Mouse (Mus musculus) ES-E14 (cell line): ENCODE results near the gene Fam129c. TPM values are rescaled to one million over a fixed set of nuclear protein-coding genes. Genes with fewer than 3 reads are reported as not detected.
A peak's percentile ranks its signal among the peaks of the same experiment; 100 is the strongest.

Experiments used
- DNase-seq: peaks from one replicate; pipeline ENCODE4 v3.0.0-alpha.2; 2013; ENCODE audit warnings: low read depth, low spot score
- H3K27ac ChIP-seq: 2 replicates; pipeline ENCODE4 v1.5.1; 2012; ENCODE audit warnings: low read depth, mild to moderate bottlenecking, low read length, moderate library complexity, mixed read lengths; ENCODE audit not compliant: poor library complexity, insufficient read depth, severe bottlenecking
- H3K36me3 ChIP-seq: 2 replicates; pipeline ENCODE4 v1.6.1; 2012; ENCODE audit warnings: mild to moderate bottlenecking, low read length, moderate library complexity, mixed read lengths; ENCODE audit not compliant: control insufficient read depth, poor library complexity, insufficient read depth, severe bottlenecking
- H3K4me1 ChIP-seq, 2 experiments: fragments of 150-350 bp in 1 of 2; sonication (generic) in 1 of 2; 2 replicates each; pipeline ENCODE4 v1.6.1; 2012; ENCODE audit warnings: low read length in 2 of 2, mild to moderate bottlenecking in 1 of 2, mixed read lengths in 1 of 2; ENCODE audit not compliant: control insufficient read depth in 2 of 2, insufficient read depth in 2 of 2, poor library complexity in 1 of 2
- H3K4me3 ChIP-seq, 2 experiments: fragments of 150-350 bp in 1 of 2; sonication (generic) in 1 of 2; 2 replicates each; pipeline ENCODE4 v1.5.1; 2012; ENCODE audit warnings: low read length in 2 of 2, low read depth in 1 of 2, mild to moderate bottlenecking in 1 of 2, mixed read lengths in 1 of 2; ENCODE audit not compliant: insufficient read depth in 1 of 2, poor library complexity in 1 of 2, severe bottlenecking in 1 of 2
- H3K9ac ChIP-seq: 2 replicates; pipeline ENCODE4 v1.6.1; 2012; ENCODE audit warnings: low read depth, mild to moderate bottlenecking, low read length, mixed read lengths; ENCODE audit not compliant: poor library complexity, insufficient read depth, severe bottlenecking
- H3K9me3 ChIP-seq: fragments of 150-350 bp; sonication (generic); 2 replicates; pipeline ENCODE4 v1.6.1; 2012; ENCODE audit warnings: low read depth, mild to moderate bottlenecking, low read length; ENCODE audit not compliant: control insufficient read depth, insufficient read depth
- CHD2 ChIP-seq: IDR thresholded peaks from 2 replicates; pipeline ENCODE4 v1.6.1; 2014; ENCODE audit warnings: mild to moderate bottlenecking, low read depth, low read length, inconsistent platforms
- HCFC1 ChIP-seq: IDR thresholded peaks from 2 replicates; pipeline ENCODE4 v1.6.1; 2012; ENCODE audit warnings: low read length, inconsistent platforms, borderline replicate concordance; ENCODE audit not compliant: insufficient read depth
- MAFK ChIP-seq: IDR thresholded peaks from 2 replicates; pipeline ENCODE4 v1.6.1; 2014; ENCODE audit warnings: mild to moderate bottlenecking, low read depth, low read length, inconsistent platforms; ENCODE audit not compliant: insufficient read depth
- ZC3H11A ChIP-seq: IDR thresholded peaks from 2 replicates; pipeline ENCODE4 v1.6.1; 2012; ENCODE audit warnings: low read depth, mild to moderate bottlenecking, inconsistent platforms, low read length, borderline replicate concordance
- ZNF384 ChIP-seq: IDR thresholded peaks from 2 replicates; pipeline ENCODE4 v1.6.1; 2012; ENCODE audit warnings: low read depth, low read length, inconsistent platforms
- in situ Hi-C, 2 experiments: fragments of 600-800 bp; cut with MboI; formaldehyde crosslinking; loops; one replicate each; pipeline ENCODE4 v1.15.1; 2025; ENCODE audit warnings: low sequenced_read_pairs in 2 of 2, inconsistent platforms in 1 of 2; ENCODE audit not compliant: unreplicated experiment in 2 of 2
- total RNA-seq: library from RNA; depleted of rRNA; stranded (reverse); fragments of 300-350 nt; gene quantifications from 2 replicates; pipeline ENCODE4 v1.2.3, GENCODE M21; 2012

The Fam129c gene
- total RNA-seq, 1 experiment, result 9.0 TPM

DNA sequence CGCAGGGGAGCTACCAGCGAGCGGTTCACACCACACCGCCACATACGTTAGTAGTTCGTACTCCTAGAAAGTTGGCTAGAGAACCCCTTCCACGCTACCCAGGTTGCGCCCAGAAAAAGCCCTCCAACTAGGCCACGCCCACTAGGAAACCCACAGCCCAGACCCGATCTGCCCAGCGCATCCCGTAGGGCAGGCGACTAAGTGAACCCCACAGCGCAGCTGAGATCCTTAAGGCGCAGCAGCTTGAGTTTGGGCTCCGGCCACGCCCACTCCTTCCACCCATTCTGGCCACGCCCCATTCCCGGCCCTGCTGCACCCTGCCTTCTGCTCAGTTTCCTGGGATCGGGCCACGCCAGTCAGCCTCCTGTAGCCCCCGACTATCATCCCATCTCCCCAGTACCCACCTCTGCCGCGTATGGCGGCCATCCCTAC lies 32.3 kb downstream of the Fam129c start:
- in situ Hi-C loops, result no loop called here
- Histone ChIP-seq H3K4me1 (peaks cover 2 to 41% of the 10 kb centered on the region in 2 experiments; a peak in 3 of 4 replicates), H3K4me3 (peak overlapping the region; percentile 60 to 82), H3K27ac (peak overlapping the region; percentile 16; the same call in 1 of the 2 replicates), H3K9ac (peak overlapping the region; percentile 78), H3K36me3 (peaks cover 4% of the 10 kb centered on the region), H3K9me3 (no peaks in the 10 kb centered on the region)
- TF ChIP-seq ZC3H11A (no peak), ZNF384 (no peak), CHD2 (no peak), HCFC1 (no peak), MAFK (no peak)
- no peak for DNase-seq

DNA sequence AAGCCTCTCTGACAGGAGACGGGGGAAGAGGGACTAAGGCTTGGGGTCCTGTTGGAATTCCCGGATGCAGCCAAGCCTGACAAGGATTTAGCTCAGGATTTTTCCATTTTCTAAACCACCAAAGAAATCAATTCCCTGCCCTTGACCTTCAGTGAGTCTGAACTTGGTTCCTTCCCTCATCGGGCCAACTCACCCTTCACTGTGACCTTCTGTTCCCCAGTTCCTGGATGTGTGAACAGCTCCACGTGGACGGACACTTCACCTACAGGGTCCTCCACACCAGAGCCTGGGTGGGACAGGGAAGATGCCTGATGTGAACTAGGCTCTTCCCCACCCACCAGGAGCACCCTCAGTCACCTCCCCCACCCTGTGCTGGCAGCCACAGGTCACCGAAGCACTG lies 33.3 kb downstream of the Fam129c start:
- no peak for TF ChIP-seq ZC3H11A
- TF ChIP-seq CHD2, result no peak
- no peak for TF ChIP-seq HCFC1
- TF ChIP-seq ZNF384, result no peak
- no peak for TF ChIP-seq MAFK
- Histone ChIP-seq H3K9me3 (no peaks in the 10 kb centered on the region), H3K36me3 (no peaks in the 10 kb centered on the region; the same call in 1 of the 2 replicates), H3K4me3 (no peak overlapping the region), H3K4me1 (peaks cover 2 to 41% of the 10 kb centered on the region in 2 experiments; a peak in 3 of 4 replicates), H3K27ac (no peak overlapping the region), H3K9ac (no peak overlapping the region)
- DNase-seq, result no peak
- in situ Hi-C loops, result no loop called here

DNA sequence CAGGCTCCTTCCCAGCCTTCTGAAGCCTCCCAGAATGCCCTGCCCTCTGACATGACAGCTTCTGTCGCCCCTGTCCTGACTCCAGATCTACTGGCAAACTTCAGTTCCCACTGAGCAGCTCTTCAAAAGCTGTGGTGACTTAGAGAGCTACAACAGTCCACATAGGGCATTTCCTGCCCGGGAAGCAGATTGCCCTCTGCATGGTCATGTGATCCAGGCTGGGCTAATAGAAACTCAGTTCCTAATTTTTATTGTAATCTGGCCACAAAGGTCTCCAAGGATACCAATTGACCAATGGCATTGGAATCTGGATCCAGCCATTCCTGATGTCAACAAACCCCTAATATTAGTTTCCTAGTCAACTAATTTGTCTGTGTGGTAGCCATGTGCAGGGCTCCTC lies 34.4 kb downstream of the Fam129c start:
- Histone ChIP-seq H3K9ac (no peak overlapping the region), H3K9me3 (no peaks in the 10 kb centered on the region), H3K27ac (no peak overlapping the region), H3K36me3 (no peaks in the 10 kb centered on the region), H3K4me1 (peaks cover 2 to 41% of the 10 kb centered on the region in 2 experiments; a peak in 3 of 4 replicates), H3K4me3 (no peak overlapping the region)
- TF ChIP-seq CHD2 (no peak), HCFC1 (no peak), ZC3H11A (no peak), ZNF384 (no peak), MAFK (no peak)
- no peak for DNase-seq
- in situ Hi-C loops, result no loop called here

DNA sequence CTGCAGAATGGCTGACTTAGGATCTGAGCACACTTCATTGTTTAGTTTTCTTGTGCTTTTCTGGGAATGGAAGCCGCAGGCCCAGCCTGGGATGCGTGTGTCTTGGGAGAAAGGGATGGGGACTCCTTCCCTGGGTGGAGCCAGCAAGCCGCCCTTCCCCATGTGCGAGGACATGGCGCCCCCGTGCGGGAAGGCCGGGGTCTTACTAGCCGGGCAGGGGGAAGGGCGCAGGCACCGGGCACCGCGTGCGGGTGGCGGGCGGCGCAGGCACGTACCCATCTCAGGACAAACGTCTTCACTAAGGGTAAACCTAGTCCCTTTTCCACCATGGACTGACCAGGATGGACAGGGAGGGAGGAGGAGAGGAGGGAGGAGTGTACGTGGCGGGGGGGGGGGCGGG lies 35.7 kb downstream of the Fam129c start:
- in situ Hi-C loops, result no loop called here
- no peak overlapping the region; the same call in 1 of the 2 replicates for H3K27ac ChIP-seq
- H3K4me3 ChIP-seq, result peak overlapping the region in 1 of 2 experiments; percentile 32; a peak in 2 of 4 replicates
- no peaks in the 10 kb centered on the region for H3K9me3 ChIP-seq
- H3K9ac ChIP-seq, result no peak overlapping the region
- H3K36me3 ChIP-seq, result no peaks in the 10 kb centered on the region
- peaks cover 4 to 34% of the 10 kb centered on the region in 2 experiments; a peak in 3 of 4 replicates for H3K4me1 ChIP-seq
- TF ChIP-seq ZC3H11A, result 0 out of 2 replicates have a peak, but pooled peaks have one; percentile 20
- TF ChIP-seq MAFK, result no peak
- no peak for TF ChIP-seq HCFC1
- TF ChIP-seq CHD2, result no peak
- TF ChIP-seq ZNF384, result no peak
- DNase-seq, result no peak
